Mouse (Mus musculus): ENCODE results near the gene Fbp2.

GRCm38 (mm10) chr13:62879831-62880615, 21.8 kb upstream of the Fbp2 start:
- TF ChIP-seq CTCF (IDR thresholded peaks at IDR 0.05) (no peak), POLR2A (IDR thresholded peaks at IDR 0.05; ENCODE audit: insufficient read depth, low read depth, low read length) (no peak)
